Mouse (Mus musculus) limb, embryonic 11.5 days (tissue): Measurements from ENCODE around the gene Pak1ip1. TPM values are rescaled to one million over a fixed set of nuclear protein-coding genes. Genes with fewer than 3 reads are reported as not detected.
"Not testable (repeated sequence)": the region's sequence is repeated elsewhere in the genome, so short reads cannot be mapped to it uniquely, and the experiment has no call there.

Experiments
- ATAC-seq: fragments of 200-750 bp; cut with Nextera tagmentation; 2 replicates; pipeline ENCODE4 v1.8.0; 2017; ENCODE audit warnings: low read depth; ENCODE audit not compliant: insufficient number of reproducible peaks, low FRiP score, low TSS enrichment
- DNase-seq: peaks from one replicate; pipeline ENCODE4 v3.0.0-alpha.2; 2015; ENCODE audit warnings: low spot score
- H3K27ac ChIP-seq: fragments of 300-500 bp; sonication (generic); replicated peaks from 2 replicates; pipeline ENCODE4 v1.5.1; 2014; ENCODE audit warnings: low read depth, mild to moderate bottlenecking, low read length
- H3K27me3 ChIP-seq: fragments of 300-500 bp; sonication (generic); 2 replicates; pipeline ENCODE4 v1.6.1; 2014; ENCODE audit warnings: mild to moderate bottlenecking, low read length, mixed read lengths; ENCODE audit not compliant: control insufficient read depth, insufficient read depth
- H3K36me3 ChIP-seq: fragments of 300-500 bp; sonication (generic); 2 replicates; pipeline ENCODE4 v1.6.1; 2014; ENCODE audit warnings: mild to moderate bottlenecking, low read length, moderate library complexity, mixed read lengths; ENCODE audit not compliant: control insufficient read depth, insufficient read depth
- H3K4me1 ChIP-seq: fragments of 300-500 bp; sonication (generic); 2 replicates; pipeline ENCODE4 v1.6.1; 2014; ENCODE audit warnings: low read length, mixed read lengths; ENCODE audit not compliant: control insufficient read depth, insufficient read depth
- H3K4me2 ChIP-seq: fragments of 300-500 bp; sonication (generic); 2 replicates; pipeline ENCODE4 v1.6.1; 2014; ENCODE audit warnings: low read depth, mild to moderate bottlenecking, moderate library complexity; ENCODE audit not compliant: severe bottlenecking
- H3K4me3 ChIP-seq: fragments of 300-500 bp; sonication (generic); 2 replicates; pipeline ENCODE4 v1.5.1; 2014; ENCODE audit warnings: low read depth, low read length
- H3K9ac ChIP-seq: fragments of 300-500 bp; sonication (generic); 2 replicates; pipeline ENCODE4 v1.6.1; 2014; ENCODE audit warnings: mild to moderate bottlenecking, low read length
- H3K9me3 ChIP-seq: fragments of 300-500 bp; sonication (generic); 2 replicates; pipeline ENCODE4 v1.6.1; 2016; ENCODE audit warnings: low read length; ENCODE audit not compliant: control insufficient read depth
- WGBS: fragments of 180-500 bp; shearing (Covaris S2); extraction: QIAGEN DNeasy Blood & Tissue Kit; methylation state at CpG from one replicate; pipeline ENCODE4 v1.1.7; 2014; 5-methylcytosine and 5-hydroxymethylcytosine counted together
- polyA plus RNA-seq: library from polyadenylated mRNA; unstranded; fragments of >200 nt; fragmentation: Nextera tagmentation; extraction: Ambion mirVana; gene quantifications from 2 replicates; pipeline ENCODE4 v1.2.1, GENCODE M21; 2014

Gene Pak1ip1
- polyA plus RNA-seq, 1 experiment from 2014 or later = 65.1 TPM

- Histone ChIP-seq H3K9ac (no peak overlapping the region), H3K9me3 (no peaks in the 10 kb centered on the region), H3K4me3 (no peak overlapping the region), H3K27ac (no peak overlapping the region), H3K36me3 (no peaks in the 10 kb centered on the region), H3K27me3 (no peaks in the 10 kb centered on the region), H3K4me1 (no peaks in the 10 kb centered on the region), H3K4me2 (no peak overlapping the region)
- no peak for DNase-seq
- WGBS = 48% methylated on average over 8 of the region's 8 CpGs
- no peak; the same call in 1 of the 2 replicates for ATAC-seq
Observed at GRCm38 (mm10) chr13:40994487-40995263, 6.1 kb upstream of the Pak1ip1 start.

- H3K4me2 ChIP-seq, H3K4me3 ChIP-seq, H3K9me3 ChIP-seq, H3K27ac ChIP-seq, H3K4me1 ChIP-seq, ATAC-seq, DNase-seq, H3K36me3 ChIP-seq, H3K27me3 ChIP-seq, H3K9ac ChIP-seq: not testable (repeated sequence)
- 86% methylated on average over 5 of the region's 5 CpGs for WGBS
Observed at GRCm38 (mm10) chr13:40998537-40998936, 2.3 kb upstream of the Pak1ip1 start.

- Histone ChIP-seq H3K36me3 (peaks cover 2% of the 10 kb centered on the region; the same call in 1 of the 2 replicates), H3K9me3 (no peaks in the 10 kb centered on the region), H3K4me2 (peak overlapping the region; percentile 88), H3K4me1 (no peaks in the 10 kb centered on the region), H3K9ac (peak overlapping the region; percentile 75), H3K27ac (peak overlapping the region; percentile 90; the same call in 1 of the 2 replicates), H3K27me3 (no peaks in the 10 kb centered on the region), H3K4me3 (peak overlapping the region; percentile 67)
- peak; percentile 23; the same call in 1 of the 2 replicates for ATAC-seq
- DNase-seq = peak; percentile 48
- under 1% methylated on average over 25 of the region's 25 CpGs for WGBS
Observed at GRCm38 (mm10) chr13:41000140-41000925, 490 bp upstream of the Pak1ip1 start.

GRCm38 (mm10) chr13:41002001-41002400, 1.2 kb downstream of the Pak1ip1 start:
- peak overlapping the region; percentile 67 for H3K4me3 ChIP-seq
- 89% methylated on average over 5 of the region's 5 CpGs for WGBS
- ATAC-seq = no peak
- no peaks in the 10 kb centered on the region for H3K9me3 ChIP-seq
- H3K4me1 ChIP-seq = no peaks in the 10 kb centered on the region
- no peak for DNase-seq
- no peak overlapping the region for H3K27ac ChIP-seq
- peaks cover 2% of the 10 kb centered on the region; the same call in 1 of the 2 replicates for H3K36me3 ChIP-seq
- peak overlapping the region; percentile 62 for H3K4me2 ChIP-seq
- H3K27me3 ChIP-seq = no peaks in the 10 kb centered on the region
- no peak overlapping the region for H3K9ac ChIP-seq

- Histone ChIP-seq H3K27me3 (no peaks in the 10 kb centered on the region), H3K4me1 (no peaks in the 10 kb centered on the region), H3K4me3 (no peak overlapping the region), H3K9me3 (no peaks in the 10 kb centered on the region), H3K36me3 (peaks cover 17% of the 10 kb centered on the region), H3K9ac (no peak overlapping the region), H3K27ac (no peak overlapping the region), H3K4me2 (no peak overlapping the region)
- WGBS = 92% methylated on average over 4 of the region's 4 CpGs
- DNase-seq (no peak), ATAC-seq (no peak)
Observed at GRCm38 (mm10) chr13:41006244-41006643, 5.4 kb downstream of the Pak1ip1 start.

DNA sequence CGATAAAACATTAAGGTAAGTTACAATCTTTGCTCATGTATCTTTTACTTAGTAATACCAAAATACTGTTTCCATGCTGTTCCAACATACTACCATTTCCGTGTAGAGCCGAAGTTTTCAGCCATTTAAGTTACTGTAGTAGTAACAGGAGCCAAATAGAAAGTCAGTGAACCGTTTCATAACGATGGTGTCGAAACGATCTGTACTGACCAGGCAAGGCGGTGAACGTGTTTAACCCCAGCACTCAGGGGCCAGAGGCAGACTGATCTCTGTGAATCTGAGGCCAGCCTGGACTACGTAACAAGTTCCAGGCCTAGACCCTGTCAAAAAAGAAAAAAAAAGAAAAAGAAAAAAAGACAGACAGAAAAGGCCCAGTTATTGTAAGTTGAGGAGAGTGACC, 7.4 kb downstream of the Pak1ip1 start:
- no peaks in the 10 kb centered on the region for H3K9me3 ChIP-seq
- 93% methylated on average over 10 of the region's 10 CpGs for WGBS
- H3K4me3 ChIP-seq = no peak overlapping the region
- H3K9ac ChIP-seq = no peak overlapping the region
- ATAC-seq (no peak), DNase-seq (no peak)
- H3K36me3 ChIP-seq = peaks cover 24% of the 10 kb centered on the region
- no peaks in the 10 kb centered on the region for H3K27me3 ChIP-seq
- no peaks in the 10 kb centered on the region for H3K4me1 ChIP-seq
- H3K27ac ChIP-seq = no peak overlapping the region
- no peak overlapping the region for H3K4me2 ChIP-seq

- WGBS = 86% methylated on average over 8 of the region's 8 CpGs
Observed at GRCm38 (mm10) chr13:41008946-41009345, 8.1 kb downstream of the Pak1ip1 start.

DNA sequence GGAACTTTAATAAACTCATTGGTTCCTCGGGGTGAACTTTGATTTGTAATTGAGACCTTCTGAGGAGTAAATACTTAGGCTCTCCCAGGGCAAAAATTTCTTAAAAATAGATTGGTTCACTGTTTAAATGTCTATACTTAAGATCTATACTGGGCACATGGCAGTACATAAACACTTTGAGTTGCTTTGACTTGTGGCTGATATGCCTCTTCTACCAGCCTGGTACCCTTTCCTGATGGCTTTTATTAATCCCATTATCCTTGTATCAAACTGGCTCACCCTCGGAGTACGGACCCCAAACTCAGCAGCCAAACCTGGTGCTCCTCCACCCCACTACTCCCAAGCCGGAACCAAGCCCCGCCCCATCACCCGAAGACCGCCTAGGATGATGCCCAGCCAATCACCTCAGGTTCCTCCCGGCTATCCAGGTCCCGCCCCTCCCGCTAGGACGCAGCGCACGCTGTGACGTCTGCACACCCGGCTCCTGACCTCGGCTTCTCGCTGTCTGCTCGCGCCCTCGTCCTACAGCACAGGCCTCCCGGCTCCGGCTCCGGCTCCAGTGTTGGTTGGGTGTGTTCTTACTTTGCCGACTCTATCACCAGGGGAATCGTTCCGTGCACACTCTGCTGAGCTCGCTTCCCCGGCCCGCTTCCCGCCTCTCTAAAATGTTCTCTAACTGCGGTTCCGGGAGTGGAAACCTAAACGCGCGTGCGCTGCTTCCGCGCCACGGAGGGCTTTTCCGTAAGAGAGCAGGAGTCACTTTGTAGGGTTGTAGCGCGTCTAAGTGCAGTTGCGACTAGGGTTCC, 15.2 kb downstream of the Pak1ip1 start, which contains the start of gene Tmem14c:
Tmem14c (plus strand) TSS at position 464 of the 806 bp plus-strand sequence.
- DNase-seq = peak; percentile 96
- no peaks in the 10 kb centered on the region for H3K27me3 ChIP-seq
- peaks cover 5% of the 10 kb centered on the region for H3K4me1 ChIP-seq
- H3K4me3 ChIP-seq = peak within 1 kb of the TSS; percentile 69
- peak within 1 kb of the TSS; percentile 62 for H3K27ac ChIP-seq
- no peaks in the 10 kb centered on the region for H3K9me3 ChIP-seq
- H3K36me3 ChIP-seq = peaks cover 17% of the 10 kb centered on the region
- H3K4me2 ChIP-seq = peak within 1 kb of the TSS; percentile 66
- WGBS = under 1% methylated on average over 43 of the region's 43 CpGs
- peak; percentile 98 for ATAC-seq
- H3K9ac ChIP-seq = peak within 1 kb of the TSS; percentile 76

More at GRCm38 (mm10) chr13:41008946-41009345, 8.1 kb downstream of the Pak1ip1 start:
- H3K4me1 ChIP-seq = no peaks in the 10 kb centered on the region
- no peaks in the 10 kb centered on the region for H3K9me3 ChIP-seq
- no peak overlapping the region for H3K4me2 ChIP-seq
- ATAC-seq (no peak), DNase-seq (no peak)
- H3K36me3 ChIP-seq = peaks cover 25% of the 10 kb centered on the region
- no peak overlapping the region for H3K27ac ChIP-seq
- H3K4me3 ChIP-seq = no peak overlapping the region
- H3K9ac ChIP-seq = no peak overlapping the region
- no peaks in the 10 kb centered on the region for H3K27me3 ChIP-seq
